Mouse (Mus musculus): ENCODE measurements around the gene Ccdc90b. TPM values are rescaled to one million over a fixed set of nuclear protein-coding genes. Genes with fewer than 3 reads are reported as not detected.

The Ccdc90b gene
- polyA plus RNA-seq, 1 experiment from 2014 or later, result 67.5 TPM

DNA sequence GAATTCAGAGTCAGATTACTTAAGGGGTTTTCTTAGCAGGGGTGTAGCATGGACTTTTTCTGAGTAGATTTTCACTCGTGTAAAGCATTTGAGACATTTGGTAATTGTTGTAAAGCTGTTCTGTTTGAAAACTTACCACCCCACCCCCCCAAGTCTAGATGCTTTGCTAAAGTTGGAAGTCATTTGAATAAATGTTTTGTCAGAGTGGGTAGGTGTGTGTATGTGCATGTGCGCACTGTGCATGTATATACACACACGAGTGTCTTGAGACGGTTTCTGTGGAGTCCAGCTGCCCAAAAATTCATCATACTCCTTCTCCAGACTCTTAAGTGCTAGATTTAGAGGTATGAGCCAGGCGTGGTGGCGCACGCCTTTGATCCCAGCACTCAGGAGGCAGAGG is 22.6 kb downstream of the Ccdc90b start:
- Histone ChIP-seq H3K9ac (no peak overlapping the region), H3K27me3 (replicated peaks) (no peaks in the 10 kb centered on the region), H3K4me3 (no peak overlapping the region), H3K36me3 (peaks cover 18% of the 10 kb centered on the region), H3K4me2 (replicated peaks) (no peak overlapping the region), H3K9me3 (no peaks in the 10 kb centered on the region), H3K4me1 (no peaks in the 10 kb centered on the region), H3K27ac (no peak overlapping the region)
- ATAC-seq (ENCODE audit: low FRiP score, low read depth), result no peak
- WGBS, result 92% methylated on average over 7 of the region's 7 CpGs

DNA sequence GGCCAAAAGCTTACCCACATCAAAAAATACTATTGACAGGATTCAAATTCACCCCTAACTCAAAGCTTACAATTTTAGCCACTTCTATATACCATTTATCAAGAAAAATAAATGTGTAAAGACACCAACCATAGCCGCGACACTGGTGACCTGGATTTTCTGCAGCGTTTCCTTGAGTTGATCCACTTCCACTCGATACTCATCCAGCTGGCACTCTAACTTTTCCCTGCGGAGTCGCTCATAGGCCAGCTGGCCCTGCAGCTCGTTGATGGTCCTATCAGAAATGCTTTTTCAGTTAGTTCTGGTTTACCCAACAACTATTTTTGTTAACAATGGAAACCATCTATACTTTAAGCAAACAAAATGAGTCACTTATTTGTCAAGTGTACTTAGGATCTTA is 29.0 kb downstream of the Ccdc90b start:
- no peak for ATAC-seq (ENCODE audit: low FRiP score, low read depth)
- H3K4me3 ChIP-seq, result no peak overlapping the region
- no peaks in the 10 kb centered on the region for H3K36me3 ChIP-seq
- no peak overlapping the region for H3K4me2 ChIP-seq (replicated peaks)
- no peaks in the 10 kb centered on the region for H3K4me1 ChIP-seq
- no peak overlapping the region for H3K9ac ChIP-seq
- 93% methylated on average over 7 of the region's 7 CpGs for WGBS
- no peak overlapping the region for H3K27ac ChIP-seq
- no peaks in the 10 kb centered on the region for H3K27me3 ChIP-seq (replicated peaks)
- no peaks in the 10 kb centered on the region for H3K9me3 ChIP-seq

DNA sequence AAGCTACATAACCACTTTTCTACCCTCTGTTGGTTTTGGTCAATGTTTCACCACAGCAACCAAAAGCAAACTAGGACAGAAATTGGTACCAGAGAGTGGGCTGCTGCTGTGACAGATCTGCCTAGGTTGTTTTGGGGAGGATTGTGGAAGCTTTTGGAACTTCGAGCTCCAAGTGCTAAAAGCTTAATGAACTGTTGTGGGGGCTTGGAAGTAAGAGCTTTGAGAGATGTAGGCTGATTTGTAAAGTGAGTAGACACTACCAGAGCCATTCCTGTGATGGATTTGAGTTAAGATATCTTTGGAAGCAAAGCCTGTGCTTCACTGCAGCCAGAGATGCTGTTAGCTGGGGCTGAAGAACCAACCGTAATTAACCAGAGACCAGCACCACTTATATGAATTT is 29.9 kb downstream of the Ccdc90b start:
- no peaks in the 10 kb centered on the region for H3K36me3 ChIP-seq
- no peaks in the 10 kb centered on the region for H3K4me1 ChIP-seq
- no peak overlapping the region for H3K27ac ChIP-seq
- no peaks in the 10 kb centered on the region for H3K9me3 ChIP-seq
- no peaks in the 10 kb centered on the region for H3K27me3 ChIP-seq (replicated peaks)
- no peak for ATAC-seq (ENCODE audit: low FRiP score, low read depth)
- no peak overlapping the region for H3K4me3 ChIP-seq
- H3K4me2 ChIP-seq (replicated peaks), result no peak overlapping the region
- 90% methylated on average over 2 of the region's 2 CpGs for WGBS
- H3K9ac ChIP-seq, result no peak overlapping the region

DNA sequence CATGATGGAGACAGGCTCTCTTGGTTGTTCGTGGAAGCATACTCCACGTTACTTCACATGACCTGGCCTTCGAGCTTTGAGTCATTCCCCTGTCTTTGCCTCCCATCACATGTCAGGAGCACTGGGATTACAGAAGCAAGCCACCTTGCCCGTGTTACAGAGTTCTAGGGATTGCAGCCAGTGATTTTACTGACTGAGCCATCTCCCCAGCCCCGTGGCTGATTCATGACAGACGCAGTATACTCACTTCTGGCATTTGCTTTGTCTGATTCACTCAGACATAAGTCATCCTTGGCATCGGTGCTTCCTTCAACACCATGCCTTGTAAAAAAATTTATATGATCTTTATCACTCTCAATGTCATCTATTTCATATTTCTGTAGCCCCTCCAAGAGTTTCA is 44.0 kb downstream of the Ccdc90b start:
- no peak for ATAC-seq (ENCODE audit: low FRiP score, low read depth)

DNA sequence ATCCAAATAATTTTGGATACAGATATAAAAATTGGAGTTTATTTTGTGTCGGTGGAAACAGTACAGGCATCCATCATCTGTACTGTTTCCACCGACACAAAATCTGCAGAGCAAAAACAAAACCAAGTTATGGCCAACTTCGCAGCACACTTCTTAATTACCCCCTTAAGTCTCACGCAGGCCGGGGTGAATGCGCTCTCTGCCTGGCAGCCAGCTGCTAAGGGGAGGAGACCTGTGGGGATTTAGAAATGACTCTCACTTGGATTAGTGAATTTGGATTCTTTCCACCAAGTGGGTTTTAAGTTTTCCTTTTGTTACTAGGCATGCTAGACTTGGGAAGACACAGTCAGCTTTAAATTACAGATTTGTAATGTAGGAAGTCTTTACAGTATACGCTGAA is 49.9 kb downstream of the Ccdc90b start:
- Histone ChIP-seq H3K36me3 (no peaks in the 10 kb centered on the region; the same call in 1 of the 2 replicates), H3K9me3 (no peaks in the 10 kb centered on the region), H3K4me1 (no peaks in the 10 kb centered on the region), H3K27ac (no peak overlapping the region), H3K4me2 (replicated peaks) (no peak overlapping the region), H3K9ac (no peak overlapping the region), H3K27me3 (replicated peaks) (no peaks in the 10 kb centered on the region), H3K4me3 (no peak overlapping the region)
- 76% methylated on average over 7 of the region's 7 CpGs for WGBS
- no peak for ATAC-seq (ENCODE audit: low FRiP score, low read depth)

More for the DNA sequence above, 44.0 kb downstream of the Ccdc90b start:
- Histone ChIP-seq H3K4me2 (replicated peaks) (no peak overlapping the region), H3K9ac (no peak overlapping the region), H3K9me3 (no peaks in the 10 kb centered on the region), H3K4me3 (no peak overlapping the region), H3K36me3 (peaks cover 8% of the 10 kb centered on the region), H3K27ac (no peak overlapping the region), H3K4me1 (no peaks in the 10 kb centered on the region), H3K27me3 (replicated peaks) (no peaks in the 10 kb centered on the region)
- whole genome bisulfite sequencing, result 92% methylated on average over 7 of the region's 7 CpGs

DNA sequence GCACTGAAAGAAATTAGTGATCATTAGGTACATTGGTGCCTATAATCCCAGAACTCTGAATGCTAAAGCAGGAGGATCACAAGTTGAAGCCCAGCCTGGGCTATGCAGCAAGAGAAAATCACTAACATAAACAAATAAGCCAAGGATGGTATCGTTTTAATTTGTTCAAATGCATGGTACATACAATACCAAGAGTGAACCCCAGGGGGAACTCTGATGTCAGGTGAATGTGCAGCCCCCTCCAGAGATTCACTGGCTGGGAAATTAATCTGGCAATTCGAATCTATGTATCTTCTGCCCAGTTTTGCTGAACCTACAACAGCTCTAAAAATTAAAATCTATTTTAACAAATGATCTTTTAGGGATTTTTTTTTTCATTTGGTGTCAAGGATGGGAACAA is 63.5 kb downstream of the Ccdc90b start:
- WGBS, result 65% methylated on average over 2 of the region's 2 CpGs
- Histone ChIP-seq H3K4me1 (no peaks in the 10 kb centered on the region), H3K27ac (no peak overlapping the region), H3K9ac (no peak overlapping the region), H3K27me3 (replicated peaks) (no peaks in the 10 kb centered on the region), H3K4me2 (replicated peaks) (no peak overlapping the region), H3K36me3 (no peaks in the 10 kb centered on the region), H3K9me3 (no peaks in the 10 kb centered on the region), H3K4me3 (no peak overlapping the region)
- no peak for ATAC-seq (ENCODE audit: low FRiP score, low read depth)

DNA sequence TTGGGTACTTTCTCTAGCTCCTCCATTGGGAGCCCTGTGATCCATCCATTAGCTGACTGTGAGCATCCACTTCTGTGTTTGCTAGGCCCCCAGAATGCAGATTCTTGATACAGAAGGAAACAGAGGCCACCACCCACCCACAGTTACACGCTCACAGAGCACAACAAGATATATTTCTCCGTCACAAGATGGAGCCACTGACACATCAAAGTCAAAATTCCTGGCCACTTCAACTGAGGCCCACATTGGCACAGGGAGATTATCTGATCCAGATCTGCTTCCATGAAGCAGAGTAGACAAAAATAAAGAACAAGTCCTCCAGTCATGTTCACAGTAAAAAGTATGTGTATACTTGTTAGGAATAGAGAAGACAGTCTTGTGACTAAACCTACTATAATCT is 69.2 kb downstream of the Ccdc90b start:
- Histone ChIP-seq H3K27ac (no peak overlapping the region), H3K36me3 (no peaks in the 10 kb centered on the region), H3K4me1 (no peaks in the 10 kb centered on the region), H3K4me2 (replicated peaks) (no peak overlapping the region), H3K9ac (no peak overlapping the region), H3K9me3 (no peaks in the 10 kb centered on the region), H3K27me3 (replicated peaks) (no peaks in the 10 kb centered on the region), H3K4me3 (no peak overlapping the region)
- ATAC-seq (ENCODE audit: low FRiP score, low read depth), result no peak
- WGBS, result 62% methylated on average over 2 of the region's 2 CpGs

Other genes starting within 250 kb of the Ccdc90b start
- 12.3 TPM in 2 replicates for gene Ankrd42, start 76.0 kb downstream of the Ccdc90b start, polyA plus RNA-seq (2016; fragmentation: Nextera tagmentation; extraction: Ambion mirVana)
- 27.3 and 29.0 TPM in 2 replicates for gene Pcf11, start 108.8 kb downstream of the Ccdc90b start, polyA plus RNA-seq (2016; fragmentation: Nextera tagmentation; extraction: Ambion mirVana)
- gene Rab30, start 180.5 kb downstream of the Ccdc90b start, polyA plus RNA-seq (2016; fragmentation: Nextera tagmentation; extraction: Ambion mirVana), result 22.3 and 22.5 TPM in 2 replicates

Data from neural tube, embryonic 12.5 days (tissue).